Mouse (Mus musculus): ENCODE results near the gene G3bp2. TPM values are rescaled to one million over a fixed set of nuclear protein-coding genes. Genes with fewer than 3 reads are reported as not detected.
A peak's percentile ranks its signal among the peaks of the same experiment; 100 is the strongest.

Gene G3bp2
- polyA plus RNA-seq, 2 experiments, result 19.0 to 56.0 TPM

- Histone ChIP-seq H3K9me3 (ENCODE audit: control insufficient read depth, low read length) (no peaks in the 10 kb centered on the region), H3K4me3 (ENCODE audit: insufficient read depth in 1 of 2, low read depth in 2 of 2, low read length in 2 of 2) (no peak overlapping the region), H3K27ac (no peak overlapping the region), H3K4me2 (ENCODE audit: low read depth) (no peak overlapping the region), H3K36me3 (replicated peaks; ENCODE audit: control insufficient read depth, insufficient read depth, low read depth) (no peaks in the 10 kb centered on the region), H3K27me3 (ENCODE audit: control insufficient read depth, insufficient read depth, low read length) (no peaks in the 10 kb centered on the region), H3K4me1 (replicated peaks; ENCODE audit: control insufficient read depth in 2 of 2, insufficient read depth in 2 of 2, low read length in 1 of 2) (no peaks in the 10 kb centered on the region; a peak in 1 of 4 replicates), H3K9ac (replicated peaks) (no peak overlapping the region)
- WGBS (ENCODE audit: insufficient replicate concordance), result 46% methylated on average over 2 of the region's 2 CpGs
- TF ChIP-seq EP300 (IDR thresholded peaks at IDR 0.05; ENCODE audit: low read depth) (no peak), CTCF (IDR thresholded peaks at IDR 0.05; ENCODE audit: low read depth) (peak; percentile 63)
- DNase-seq (ENCODE audit: low read depth in 3 of 3, low spot score in 3 of 3), result no peak
- ATAC-seq (ENCODE audit: insufficient read depth), result no peak
Observed at GRCm38 (mm10) chr5:92003011-92003410, 80.5 kb downstream of the G3bp2 start.

Other genes starting within 250 kb of the G3bp2 start
- 20.1 and 20.9 TPM in 2 replicates for gene Rchy1, start 120.7 kb downstream of the G3bp2 start, polyA plus RNA-seq (2012; rRNA removed)
- 15.1 and 15.6 TPM in 2 replicates for gene Rchy1, start 120.7 kb downstream of the G3bp2 start, polyA plus RNA-seq (2014; fragmentation: Nextera tagmentation; extraction: Ambion mirVana)
- not detected in 2 replicates for gene Odaph, start 96.2 kb downstream of the G3bp2 start, polyA plus RNA-seq (2012; rRNA removed)
- gene Odaph, start 96.2 kb downstream of the G3bp2 start, polyA plus RNA-seq (2014; fragmentation: Nextera tagmentation; extraction: Ambion mirVana), result not detected in 2 replicates
- 0.11 and 0.13 TPM in 2 replicates for gene Cdkl2, start 39.8 kb downstream of the G3bp2 start, polyA plus RNA-seq (2012; rRNA removed)
- 0.30 and 0.49 TPM in 2 replicates for gene Cdkl2, start 39.8 kb downstream of the G3bp2 start, polyA plus RNA-seq (2014; fragmentation: Nextera tagmentation; extraction: Ambion mirVana)
- 11.1 and 18.6 TPM in 2 replicates for gene Uso1, start 54.2 kb upstream of the G3bp2 start, polyA plus RNA-seq (2012; rRNA removed)
- 14.3 and 14.7 TPM in 2 replicates for gene Uso1, start 54.2 kb upstream of the G3bp2 start, polyA plus RNA-seq (2014; fragmentation: Nextera tagmentation; extraction: Ambion mirVana)
- gene U90926, start 131.7 kb upstream of the G3bp2 start, polyA plus RNA-seq (2012; rRNA removed), result not detected in 2 replicates
- gene U90926, start 131.7 kb upstream of the G3bp2 start, polyA plus RNA-seq (2014; fragmentation: Nextera tagmentation; extraction: Ambion mirVana), result not detected in 2 replicates
- 0.05 and 0.13 TPM in 2 replicates for gene Ppef2, start 172.6 kb upstream of the G3bp2 start, polyA plus RNA-seq (2012; rRNA removed)
- not detected in 2 replicates for gene Ppef2, start 172.6 kb upstream of the G3bp2 start, polyA plus RNA-seq (2014; fragmentation: Nextera tagmentation; extraction: Ambion mirVana)
- gene Naaa, start 194.5 kb upstream of the G3bp2 start, polyA plus RNA-seq (2012; rRNA removed), result 4.3 and 4.4 TPM in 2 replicates
- gene Naaa, start 194.5 kb upstream of the G3bp2 start, polyA plus RNA-seq (2014; fragmentation: Nextera tagmentation; extraction: Ambion mirVana), result 3.6 and 4.5 TPM in 2 replicates
- 8.1 and 9.5 TPM in 2 replicates for gene Sdad1, start 226.8 kb upstream of the G3bp2 start, polyA plus RNA-seq (2012; rRNA removed)
- gene Sdad1, start 226.8 kb upstream of the G3bp2 start, polyA plus RNA-seq (2014; fragmentation: Nextera tagmentation; extraction: Ambion mirVana), result 17.4 and 18.8 TPM in 2 replicates
- gene Cxcl9, start 244.4 kb upstream of the G3bp2 start, polyA plus RNA-seq (2012; rRNA removed), result 0.06 TPM in 1 of 2 replicates, not detected in the other
- gene Cxcl9, start 244.4 kb upstream of the G3bp2 start, polyA plus RNA-seq (2014; fragmentation: Nextera tagmentation; extraction: Ambion mirVana), result 0.20 TPM in 1 of 2 replicates, not detected in the other
- gene Art3, start 248.1 kb upstream of the G3bp2 start, polyA plus RNA-seq (2012; rRNA removed), result 0.53 and 1.1 TPM in 2 replicates
- gene Art3, start 248.1 kb upstream of the G3bp2 start, polyA plus RNA-seq (2014; fragmentation: Nextera tagmentation; extraction: Ambion mirVana), result 1.7 and 2.1 TPM in 2 replicates